Mouse (Mus musculus) CH12.LX (cell line): ENCODE results near the gene Denr.

Experiments used
- CTCF ChIP-seq, 2 experiments: IDR thresholded peaks in 1 of 2; conservative IDR thresholded peaks in 1 of 2; 2 replicates each; pipeline ENCODE4 v1.5.1; 2011 to 2012; ENCODE audit warnings: low read depth in 2 of 2, low read length in 2 of 2, improper control_type of control experiment in 1 of 2, inconsistent platforms in 1 of 2, mild to moderate bottlenecking in 1 of 2, moderate library complexity in 1 of 2
- EP300 ChIP-seq: IDR thresholded peaks from 2 replicates; pipeline ENCODE4 v1.6.1; 2011; ENCODE audit warnings: low read length, improper control_type of control experiment
- MAX ChIP-seq: IDR thresholded peaks from 2 replicates; pipeline ENCODE4 v1.6.1; 2011; ENCODE audit warnings: low read length, improper control_type of control experiment
- POLR2A ChIP-seq: IDR thresholded peaks from 2 replicates; pipeline ENCODE4 v1.6.1; 2011; ENCODE audit warnings: low read depth, mild to moderate bottlenecking, improper control_type of control experiment, low read length
- ZC3H11A ChIP-seq: IDR thresholded peaks from 2 replicates; pipeline ENCODE4 v1.6.1; 2012; ENCODE audit warnings: low read depth, mild to moderate bottlenecking, inconsistent platforms, low read length, improper control_type of control experiment

- TF ChIP-seq EP300 (no peak), CTCF (conservative IDR thresholded peaks at IDR 0.05 in 1 of 2, IDR thresholded peaks at IDR 0.05 in 1 of 2; ENCODE audit: low read depth in 2 of 2, low read length in 2 of 2) (no peak), POLR2A (no peak), ZC3H11A (no peak), MAX (no peak)
Observed at GRCm38 (mm10) chr5:123978131-123978530, 71.2 kb downstream of the Denr start.
